Mouse (Mus musculus): ENCODE results near the gene Prim1. TPM values are rescaled to one million over a fixed set of nuclear protein-coding genes. Genes with fewer than 3 reads are reported as not detected.
A peak's percentile ranks its signal among the peaks of the same experiment; 100 is the strongest.
"Not testable (repeated sequence)": the region's sequence is repeated elsewhere in the genome, so short reads cannot be mapped to it uniquely, and the experiment has no call there.

Prim1 gene
- total RNA-seq, 2 experiments from 2014 or later: 110 to 144 TPM

DNA sequence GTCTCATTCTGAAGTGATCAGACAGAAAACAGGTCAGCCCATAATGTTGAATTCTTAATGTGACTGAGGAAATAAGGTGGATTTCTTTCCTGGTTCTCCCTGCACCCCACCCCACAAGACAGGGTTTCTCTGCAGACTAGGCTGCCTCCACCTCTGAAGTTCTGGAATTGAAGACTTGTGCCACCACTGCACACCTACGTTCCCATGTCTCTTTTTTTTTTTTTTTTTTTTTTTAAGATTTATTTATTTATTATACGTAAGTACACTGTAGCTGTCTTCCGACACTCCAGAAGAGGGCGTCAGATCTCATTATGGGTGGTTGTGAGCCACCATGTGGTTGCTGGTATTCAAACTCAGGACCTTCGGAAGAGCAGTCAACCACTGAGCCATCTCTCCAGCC lies 51.1 kb downstream of the Prim1 start:
- no peak for ATAC-seq (replicated peaks; ENCODE audit: low FRiP score, poor library complexity, severe bottlenecking)

DNA sequence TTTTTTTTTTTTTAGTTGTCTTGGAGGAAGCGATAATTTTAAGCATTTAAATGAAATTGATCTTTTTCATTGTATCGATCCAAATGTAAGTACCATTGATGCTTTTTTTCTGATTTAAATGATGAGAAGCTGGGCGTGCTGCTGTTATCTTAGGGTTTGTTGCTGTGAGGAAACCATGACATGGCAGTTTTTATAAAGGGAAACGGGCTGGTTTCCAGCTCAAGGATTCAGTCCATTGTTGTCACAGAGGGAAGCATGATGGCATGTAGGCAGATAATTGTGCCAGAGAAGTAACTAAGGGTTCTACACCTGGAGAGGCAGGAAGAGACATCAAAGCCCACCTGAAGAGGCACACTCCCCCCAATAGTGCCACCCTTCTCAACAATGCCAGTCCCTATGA lies 54.2 kb downstream of the Prim1 start:
- peak; percentile 67 for ATAC-seq (replicated peaks; ENCODE audit: low FRiP score, poor library complexity, severe bottlenecking)

DNA sequence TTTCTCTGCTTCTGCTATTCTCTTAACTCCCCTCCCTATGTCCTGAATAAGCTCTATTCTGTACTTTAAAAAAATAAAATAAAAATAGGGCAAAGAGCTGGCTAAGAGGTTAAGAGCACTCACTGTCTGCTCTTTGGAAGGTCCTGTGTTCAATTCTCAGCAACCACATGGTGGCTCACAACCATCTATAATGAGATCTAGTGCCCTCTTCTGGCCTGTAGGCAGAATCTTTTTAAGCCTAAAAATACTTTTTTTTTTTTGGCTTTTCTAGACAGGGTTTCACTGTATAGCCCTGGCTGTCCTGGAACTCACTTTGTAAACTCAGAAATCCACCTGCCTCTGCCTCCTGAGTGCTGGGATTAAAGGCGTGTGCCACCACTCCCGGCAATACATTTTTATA lies 55.5 kb downstream of the Prim1 start:
- ATAC-seq (replicated peaks; ENCODE audit: low FRiP score, poor library complexity, severe bottlenecking): not testable (repeated sequence)

DNA sequence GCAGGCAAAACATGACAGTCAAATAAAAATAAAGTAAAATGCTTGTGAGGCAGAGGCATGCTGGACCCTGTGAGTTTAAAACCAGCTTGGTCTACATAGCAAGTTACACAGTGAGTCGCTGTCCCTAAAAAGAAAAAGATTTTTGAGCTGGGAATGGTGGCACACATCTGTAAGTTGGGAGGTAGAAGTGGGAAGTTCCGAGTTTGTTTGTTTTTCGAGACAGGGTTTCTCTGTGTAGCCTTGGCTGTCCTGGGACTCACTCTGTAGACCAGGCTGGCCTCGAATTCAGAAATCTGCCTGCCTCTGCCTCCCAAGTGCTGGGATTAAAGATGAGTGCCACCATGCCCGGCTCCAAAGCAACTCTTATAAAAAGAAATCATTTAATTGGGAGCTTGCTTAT lies 63.3 kb downstream of the Prim1 start:
- not testable (repeated sequence) for ATAC-seq (replicated peaks; ENCODE audit: low FRiP score, poor library complexity, severe bottlenecking)

Other genes starting within 250 kb of the Prim1 start
- gene Rdh9, start 238.8 kb upstream of the Prim1 start, total RNA-seq (2015; ENCODE audit: low replicate concordance): not detected in 2 replicates
- not detected in 2 replicates for gene Rdh9, start 238.8 kb upstream of the Prim1 start, total RNA-seq (2017; ENCODE audit: low replicate concordance)
- not detected in 2 replicates for gene Rdh16, start 214.0 kb upstream of the Prim1 start, total RNA-seq (2015; ENCODE audit: low replicate concordance)
- gene Rdh16, start 214.0 kb upstream of the Prim1 start, total RNA-seq (2017; ENCODE audit: low replicate concordance): not detected in 2 replicates
- gene Rdh19, start 165.2 kb upstream of the Prim1 start, total RNA-seq (2015; ENCODE audit: low replicate concordance): not detected in 2 replicates
- not detected in 2 replicates for gene Rdh19, start 165.2 kb upstream of the Prim1 start, total RNA-seq (2017; ENCODE audit: low replicate concordance)
- not detected in 2 replicates for gene Rdh16f2, start 148.7 kb upstream of the Prim1 start, total RNA-seq (2015; ENCODE audit: low replicate concordance)
- not detected in 2 replicates for gene Rdh16f2, start 148.7 kb upstream of the Prim1 start, total RNA-seq (2017; ENCODE audit: low replicate concordance)
- not detected in 2 replicates for gene Rdh7, start 126.4 kb upstream of the Prim1 start, total RNA-seq (2015; ENCODE audit: low replicate concordance)
- gene Rdh7, start 126.4 kb upstream of the Prim1 start, total RNA-seq (2017; ENCODE audit: low replicate concordance): not detected in 2 replicates
- not detected in 2 replicates for gene Sdr9c7, start 116.7 kb upstream of the Prim1 start, total RNA-seq (2015; ENCODE audit: low replicate concordance)
- gene Sdr9c7, start 116.7 kb upstream of the Prim1 start, total RNA-seq (2017; ENCODE audit: low replicate concordance): not detected in 2 replicates
- gene Hsd17b6, start 7.6 kb upstream of the Prim1 start, total RNA-seq (2015; ENCODE audit: low replicate concordance): not detected in 2 replicates
- not detected in 2 replicates for gene Hsd17b6, start 7.6 kb upstream of the Prim1 start, total RNA-seq (2017; ENCODE audit: low replicate concordance)
- 228 and 341 TPM in 2 replicates for gene Naca, start 20.4 kb downstream of the Prim1 start, total RNA-seq (2015; ENCODE audit: low replicate concordance)
- gene Naca, start 20.4 kb downstream of the Prim1 start, total RNA-seq (2017; ENCODE audit: low replicate concordance): 391 and 449 TPM in 2 replicates
- 84.0 and 85.9 TPM in 2 replicates for gene Ptges3, start 43.8 kb downstream of the Prim1 start, total RNA-seq (2015; ENCODE audit: low replicate concordance)
- 87.1 and 111 TPM in 2 replicates for gene Ptges3, start 43.8 kb downstream of the Prim1 start, total RNA-seq (2017; ENCODE audit: low replicate concordance)
- 755 and 881 TPM in 2 replicates for gene Atp5b, start 68.1 kb downstream of the Prim1 start, total RNA-seq (2015; ENCODE audit: low replicate concordance)
- 598 and 1,019 TPM in 2 replicates for gene Atp5b, start 68.1 kb downstream of the Prim1 start, total RNA-seq (2017; ENCODE audit: low replicate concordance)
- gene Baz2a, start 76.4 kb downstream of the Prim1 start, total RNA-seq (2015; ENCODE audit: low replicate concordance): 89.4 and 109 TPM in 2 replicates
- gene Baz2a, start 76.4 kb downstream of the Prim1 start, total RNA-seq (2017; ENCODE audit: low replicate concordance): 87.9 and 88.6 TPM in 2 replicates
- gene Rbms2, start 165.1 kb downstream of the Prim1 start, total RNA-seq (2015; ENCODE audit: low replicate concordance): 1.8 and 5.4 TPM in 2 replicates
- gene Rbms2, start 165.1 kb downstream of the Prim1 start, total RNA-seq (2017; ENCODE audit: low replicate concordance): 7.0 and 7.1 TPM in 2 replicates
- gene Gls2, start 179.3 kb downstream of the Prim1 start, total RNA-seq (2015; ENCODE audit: low replicate concordance): 12.6 TPM in 1 of 2 replicates, not detected in the other
- not detected in 2 replicates for gene Gls2, start 179.3 kb downstream of the Prim1 start, total RNA-seq (2017; ENCODE audit: low replicate concordance)
- 2.1 and 3.6 TPM in 2 replicates for gene Spryd4, start 196.6 kb downstream of the Prim1 start, total RNA-seq (2015; ENCODE audit: low replicate concordance)
- gene Spryd4, start 196.6 kb downstream of the Prim1 start, total RNA-seq (2017; ENCODE audit: low replicate concordance): 1.2 and 3.1 TPM in 2 replicates
- not detected in 2 replicates for gene Mip, start 210.7 kb downstream of the Prim1 start, total RNA-seq (2015; ENCODE audit: low replicate concordance)
- gene Mip, start 210.7 kb downstream of the Prim1 start, total RNA-seq (2017; ENCODE audit: low replicate concordance): not detected in 2 replicates
- gene Timeless, start 216.9 kb downstream of the Prim1 start, total RNA-seq (2015; ENCODE audit: low replicate concordance): 32.1 and 41.1 TPM in 2 replicates
- gene Timeless, start 216.9 kb downstream of the Prim1 start, total RNA-seq (2017; ENCODE audit: low replicate concordance): 43.4 and 53.9 TPM in 2 replicates
- 2.9 and 4.7 TPM in 2 replicates for gene Apon, start 238.9 kb downstream of the Prim1 start, total RNA-seq (2015; ENCODE audit: low replicate concordance)
- 1.7 TPM in 1 of 2 replicates, not detected in the other for gene Apon, start 238.9 kb downstream of the Prim1 start, total RNA-seq (2017; ENCODE audit: low replicate concordance)

All from erythroid progenitor cell, adult 5-6 weeks (primary cell).